Mouse (Mus musculus): ENCODE measurements around the gene Hadh. TPM values are rescaled to one million over a fixed set of nuclear protein-coding genes. Genes with fewer than 3 reads are reported as not detected.

Gene Hadh
- polyA plus RNA-seq (2017; shearing (Covaris generic)), result 10 to 100 TPM; 74.7 to 79.3 TPM

GRCm38 (mm10) chr3:131271559-131272373 is at the start of gene Hadh:
TSS of gene Hadh (minus strand) at chr3:131272101.
- ATAC-seq, result peak; percentile 79

DNA sequence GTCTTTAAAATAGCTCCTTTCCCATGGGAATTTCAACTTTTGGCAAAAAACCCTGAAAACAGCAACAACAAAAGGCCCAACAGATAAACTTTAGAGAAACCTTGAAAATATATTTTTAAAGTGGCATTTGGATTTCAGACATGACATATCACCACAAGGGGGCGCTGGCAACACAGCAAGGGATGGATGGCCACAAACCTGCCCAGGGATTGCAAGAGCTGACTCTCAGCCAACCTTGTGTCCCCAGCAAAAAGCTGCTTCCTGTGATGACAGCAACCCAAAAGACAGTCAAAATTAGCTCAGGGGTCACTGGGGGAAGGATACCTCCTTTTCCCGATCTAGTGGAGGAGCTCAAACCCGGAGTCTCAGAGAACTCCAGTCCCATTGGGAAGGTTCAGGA is 48.3 kb upstream of the Hadh start:
- peak; percentile 70 for ATAC-seq

DNA sequence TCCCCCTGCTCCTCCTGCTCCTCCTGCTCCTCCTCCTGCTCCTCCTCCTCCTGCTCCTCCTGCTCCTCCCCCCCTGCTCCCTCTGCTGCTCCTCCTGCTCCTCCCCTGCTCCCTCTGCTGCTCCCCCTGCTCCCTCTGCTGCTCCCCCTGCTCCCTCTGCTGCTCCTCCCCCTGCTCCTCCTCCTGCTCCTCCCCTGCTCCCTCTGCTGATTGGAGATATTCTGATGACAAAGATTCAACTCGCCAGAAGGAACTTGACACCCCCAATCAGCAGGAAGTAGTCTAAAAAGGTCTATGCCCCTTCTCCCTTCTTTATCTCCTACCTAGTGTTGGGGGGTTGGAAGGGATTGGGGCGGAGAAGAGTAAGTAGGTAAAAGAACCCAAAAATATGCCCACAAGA is 46.3 kb upstream of the Hadh start:
- ATAC-seq, result no peak

GRCm38 (mm10) chr3:131317126-131317525 is 45.2 kb upstream of the Hadh start:
- no peak for ATAC-seq

DNA sequence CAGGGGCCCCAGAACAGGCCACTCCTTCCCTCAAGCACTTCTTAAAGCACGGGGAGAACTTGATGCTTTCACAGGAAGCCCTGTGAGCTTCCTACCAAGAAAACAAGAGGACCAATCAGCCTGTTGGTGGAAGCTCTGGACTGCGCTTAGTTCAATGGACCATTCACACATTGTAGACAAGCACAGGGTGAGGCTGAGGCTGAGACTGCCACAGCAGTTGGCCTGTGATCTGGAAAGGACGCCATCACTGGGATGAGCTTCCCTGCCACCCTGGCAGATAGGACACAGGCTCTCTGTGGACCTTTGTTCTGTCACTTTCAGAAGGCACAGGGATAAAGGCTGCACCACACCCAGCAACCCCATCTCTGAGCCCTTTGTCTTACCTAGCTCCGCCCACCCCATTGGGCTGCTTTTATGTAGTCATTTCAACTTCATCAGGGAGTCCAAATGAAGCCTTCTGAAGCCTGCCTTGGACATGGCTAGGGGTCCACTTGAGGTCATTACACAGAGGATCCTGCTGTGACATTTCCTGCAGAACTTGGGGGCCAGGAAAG is 44.1 kb upstream of the Hadh start:
- ATAC-seq, result no peak

GRCm38 (mm10) chr3:131312340-131312739 is 40.4 kb upstream of the Hadh start:
- ATAC-seq, result no peak

DNA sequence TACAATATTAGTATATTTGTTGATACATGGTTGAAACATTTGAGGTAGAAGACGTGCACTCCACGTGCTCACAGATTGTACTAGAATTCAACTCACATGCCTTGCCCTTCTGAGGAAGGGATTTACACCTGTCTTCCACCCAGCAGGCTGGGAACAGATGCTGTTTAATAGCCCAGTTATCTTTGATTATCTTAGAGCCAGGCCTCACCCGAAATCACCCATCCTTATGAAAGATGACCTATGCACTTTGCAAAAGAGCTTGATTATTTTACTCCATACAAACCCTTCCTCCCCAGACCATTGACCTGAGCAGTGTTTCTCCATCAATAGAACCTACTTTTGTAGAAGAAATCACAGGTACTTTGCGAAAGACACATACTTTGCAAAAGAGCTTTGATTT is 38.7 kb upstream of the Hadh start:
- ATAC-seq, result no peak

GRCm38 (mm10) chr3:131307811-131308210 is 35.9 kb upstream of the Hadh start:
- ATAC-seq, result no peak

- ATAC-seq, result no peak
Measured at GRCm38 (mm10) chr3:131306255-131306654, 34.4 kb upstream of the Hadh start.

DNA sequence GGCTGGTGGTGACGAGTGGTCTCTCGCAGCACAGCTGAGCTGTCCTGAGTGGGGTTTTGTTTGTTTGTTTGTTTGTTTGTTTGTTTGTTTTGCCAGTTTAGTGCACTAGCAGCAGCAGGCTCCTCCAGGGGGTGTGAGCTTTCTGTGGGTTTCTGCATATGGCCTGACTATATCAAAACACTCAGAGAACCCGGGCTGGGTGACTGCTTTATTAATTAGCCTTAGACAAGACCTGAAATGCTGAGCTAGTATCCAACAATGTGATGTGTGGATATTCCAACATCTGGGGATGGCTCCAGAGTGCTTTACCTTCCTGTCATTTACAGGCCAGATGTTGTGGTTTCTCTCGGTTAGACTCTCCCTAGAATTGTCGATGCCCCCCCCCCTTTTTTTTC is 31.4 kb upstream of the Hadh start:
- no peak for ATAC-seq

- ATAC-seq, result peak; percentile 99
Measured at GRCm38 (mm10) chr3:131302452-131303319, 30.8 kb upstream of the Hadh start, which contains the start of gene Cyp2u1. TSS of gene Cyp2u1 (minus strand) at chr3:131303227.

DNA sequence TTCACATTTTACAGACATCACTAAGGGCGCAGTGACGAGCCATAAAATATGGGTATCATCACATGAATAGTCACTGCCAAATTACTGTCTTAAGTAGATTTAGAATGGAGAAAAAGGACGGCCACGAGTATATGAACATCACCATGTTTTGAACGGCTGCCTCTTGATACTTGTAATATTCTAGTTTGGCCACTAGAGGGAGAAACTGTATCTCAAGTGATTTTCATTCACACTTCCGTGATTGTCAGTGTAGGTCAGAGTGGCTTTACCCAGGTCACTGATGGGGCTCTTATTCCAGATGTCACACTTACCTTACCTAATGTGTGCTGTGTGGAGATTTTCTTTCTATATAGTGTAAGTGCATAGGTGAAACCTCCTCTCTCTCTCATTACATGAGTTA is 28.0 kb upstream of the Hadh start:
- no peak for ATAC-seq

GRCm38 (mm10) chr3:131299078-131299477 is 27.2 kb upstream of the Hadh start:
- no peak for ATAC-seq

GRCm38 (mm10) chr3:131296893-131297292 is 25.0 kb upstream of the Hadh start:
- no peak for ATAC-seq

DNA sequence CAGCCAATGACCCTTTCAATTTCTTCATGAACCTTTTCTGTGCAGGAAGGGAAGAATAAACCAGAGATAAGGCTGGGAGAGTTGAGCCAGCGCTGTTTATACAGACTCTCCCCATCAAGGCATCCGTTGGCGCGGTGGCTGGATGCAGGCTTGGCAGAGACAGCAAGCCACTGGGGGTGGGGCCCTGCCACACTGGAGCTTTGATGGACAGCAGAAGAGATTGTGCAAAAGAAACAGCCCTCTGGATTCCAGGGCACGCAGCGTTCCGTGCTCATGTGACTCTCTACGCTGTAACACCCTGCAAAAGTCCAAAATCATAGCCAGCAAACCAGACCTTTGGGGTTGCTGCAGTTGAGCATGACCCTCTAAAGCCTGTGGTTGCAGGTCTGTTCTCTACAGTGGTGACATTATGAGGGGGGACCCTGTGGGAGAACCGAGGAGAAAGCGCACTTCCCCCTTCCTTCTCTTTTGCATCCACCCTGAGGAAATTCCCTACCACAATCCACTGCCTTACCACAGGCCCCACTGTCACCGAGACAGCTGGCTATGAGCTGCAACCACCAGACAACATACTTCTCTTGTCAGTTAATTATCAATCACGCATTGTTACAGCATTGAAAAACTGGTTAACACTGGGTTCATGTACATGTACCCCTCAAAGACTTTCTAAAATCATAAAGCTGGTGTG is 23.8 kb upstream of the Hadh start:
- ATAC-seq, result no peak

DNA sequence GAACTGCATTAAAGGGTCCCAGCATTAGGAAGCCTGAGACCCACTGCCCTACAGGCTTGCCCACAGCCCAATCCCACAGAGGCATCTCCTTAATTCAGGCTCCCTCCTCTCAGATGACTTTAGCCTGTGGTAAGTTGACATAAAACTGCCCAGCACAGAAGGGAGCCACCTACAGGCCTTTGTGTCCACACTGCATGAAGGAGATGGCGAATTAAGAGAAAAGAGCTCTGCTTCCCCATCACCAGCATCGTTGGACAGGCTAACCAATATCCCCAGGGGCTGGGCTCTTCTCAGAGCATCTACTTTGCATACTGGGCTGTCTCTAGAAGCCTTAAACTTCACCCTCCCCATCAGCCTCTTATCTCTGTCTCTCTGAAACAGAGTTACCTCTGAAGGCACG is 22.6 kb upstream of the Hadh start:
- ATAC-seq, result no peak

- ATAC-seq, result no peak
Measured at GRCm38 (mm10) chr3:131292959-131293358, 21.1 kb upstream of the Hadh start.

DNA sequence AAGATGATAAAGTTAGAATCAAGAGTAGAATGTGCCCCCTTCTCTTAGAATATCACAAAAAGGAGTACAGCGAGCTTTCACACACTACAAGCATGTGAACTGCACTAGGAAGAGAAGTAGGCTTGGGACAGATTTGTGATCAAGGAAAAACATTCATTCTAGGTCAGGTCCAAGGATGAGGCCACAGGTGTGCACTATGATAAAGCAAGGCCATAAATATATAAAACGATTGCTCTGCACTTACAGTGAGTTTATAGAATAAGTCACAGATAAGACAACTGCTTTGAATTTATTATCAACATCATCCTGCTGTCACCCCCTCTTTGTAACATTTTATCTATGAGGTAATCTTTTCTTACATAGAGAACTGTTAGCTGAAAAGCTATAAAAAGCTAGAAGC is 20.4 kb upstream of the Hadh start:
- ATAC-seq, result no peak

DNA sequence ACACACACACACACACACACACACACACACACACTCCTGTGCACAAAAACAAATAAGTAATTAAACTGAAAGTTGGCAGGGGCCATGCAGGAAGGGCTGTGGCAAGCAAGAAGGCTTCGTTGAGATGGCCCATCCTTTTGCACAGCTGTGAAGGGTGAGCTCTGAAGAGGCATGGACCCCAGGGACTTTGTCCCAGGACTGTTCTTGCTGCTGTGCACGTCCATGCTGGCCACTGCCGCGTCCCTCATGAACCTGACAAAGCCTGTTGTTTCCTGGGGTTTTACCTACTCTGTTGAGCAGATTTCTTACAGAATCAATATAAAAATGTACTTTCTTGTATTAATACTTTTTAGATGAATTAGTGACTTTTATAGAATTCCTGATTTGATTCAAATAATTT is 20.0 kb upstream of the Hadh start:
- no peak for ATAC-seq

- ATAC-seq, result no peak
Measured at GRCm38 (mm10) chr3:131274151-131274550, 2.2 kb upstream of the Hadh start.

DNA sequence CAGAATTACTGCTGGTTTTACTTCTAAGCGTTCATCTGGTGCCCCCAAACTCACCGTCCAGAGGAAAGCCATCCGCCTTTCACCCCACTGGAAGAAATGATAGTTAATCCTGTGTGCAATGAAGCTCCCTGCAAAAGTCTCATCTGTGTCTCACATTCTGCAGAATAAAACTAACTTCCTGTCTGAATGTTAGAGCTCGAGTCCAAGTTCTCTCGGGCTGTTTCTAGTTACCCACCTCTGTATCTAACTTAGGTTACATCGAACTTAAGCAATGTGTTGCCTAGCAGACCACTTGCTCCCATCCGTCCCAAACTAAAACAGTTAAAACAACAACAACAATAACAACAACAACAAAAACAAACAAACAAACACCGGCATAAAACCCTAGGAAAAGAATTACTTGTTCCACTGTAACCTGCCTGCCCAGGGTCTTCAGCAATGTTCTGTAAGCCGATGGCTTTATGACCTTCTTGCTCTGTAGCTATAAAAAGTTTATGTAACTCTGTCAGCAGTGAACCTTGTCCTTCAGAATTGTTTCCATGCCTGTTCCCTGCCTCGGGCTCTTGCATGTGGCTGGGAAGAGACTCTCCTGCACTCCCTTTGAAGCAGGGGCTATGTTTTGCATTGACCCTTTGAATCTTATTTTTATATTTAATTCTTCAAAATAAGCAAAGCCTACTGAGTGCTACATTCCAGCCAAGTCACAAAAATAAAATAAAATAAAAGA is 636 bp upstream of the Hadh start:
- peak; percentile 50 for ATAC-seq

- peak; percentile 17 for ATAC-seq
Measured at GRCm38 (mm10) chr3:131271157-131271556, 744 bp downstream of the Hadh start.

Data from activated CD4-positive, CD25-positive, alpha-beta regulatory T cell, adult 4 months (primary cell).